Mouse (Mus musculus): ENCODE measurements around the gene Arl4d.
"Not testable (repeated sequence)": the region's sequence is repeated elsewhere in the genome, so short reads cannot be mapped to it uniquely, and the experiment has no call there.

The Arl4d gene

DNA sequence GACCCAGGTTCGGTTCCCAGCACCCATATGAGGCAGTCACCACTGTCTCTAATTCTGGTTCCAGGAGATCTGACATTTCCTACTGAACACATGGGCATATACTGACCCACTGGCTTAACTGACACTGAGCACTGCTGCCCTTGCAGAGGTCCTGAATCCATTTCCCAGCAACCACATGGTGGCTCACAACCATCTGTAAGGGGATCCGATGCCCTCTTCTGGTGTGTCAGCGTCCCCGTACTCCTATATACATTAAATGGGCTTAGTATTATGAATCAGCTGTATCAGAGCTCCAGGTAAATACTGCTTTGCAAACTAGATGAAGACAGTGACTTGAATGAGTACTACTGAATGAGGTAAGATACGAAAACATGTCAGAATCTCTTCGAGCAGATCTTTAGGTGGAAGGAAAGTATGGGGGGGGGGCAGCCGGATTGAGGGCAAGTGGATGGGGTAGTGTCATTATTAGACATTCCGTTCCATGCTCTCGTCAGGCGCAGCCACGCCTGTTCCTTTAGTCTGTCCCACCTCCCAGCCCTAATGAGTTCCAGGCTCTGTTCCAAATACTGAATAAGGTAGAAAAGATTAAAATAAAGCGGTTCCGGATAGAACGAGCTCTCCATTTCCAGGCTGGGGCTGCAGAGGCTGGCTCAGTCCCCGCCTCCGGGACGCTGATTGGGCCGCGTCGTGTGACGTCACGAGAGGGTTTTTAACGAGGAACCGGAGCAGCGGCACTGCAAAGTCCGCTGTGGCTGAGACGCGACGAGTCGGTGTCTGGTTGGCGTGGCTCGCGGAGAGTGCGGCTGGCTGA, at the start of gene Arl4d:
Arl4d (plus strand) TSS at position 717 of the 811 bp plus-strand sequence.
- peak; percentile 96 to 97 for DNase-seq (ENCODE audit: low spot score in 2 of 2)

DNA sequence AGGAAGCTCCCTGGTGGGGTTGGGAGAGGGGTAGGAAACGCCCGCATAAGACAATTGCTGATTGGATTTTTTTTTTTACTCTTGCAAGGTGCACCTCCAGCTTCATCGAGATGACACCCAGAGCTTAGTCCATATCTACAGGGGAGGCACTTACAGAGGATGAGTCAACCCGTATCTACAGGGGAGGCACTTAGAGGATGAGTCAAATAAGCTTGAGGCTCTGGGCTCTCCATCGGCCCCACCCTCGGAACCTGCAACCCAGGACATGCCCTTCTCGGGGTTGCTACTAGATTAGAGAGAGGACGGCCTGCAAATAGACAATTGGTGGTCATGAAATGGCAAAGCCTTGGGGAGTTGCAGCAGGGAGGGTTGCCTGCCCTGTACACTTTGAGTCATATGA, 49.2 kb upstream of the Arl4d start:
- DNase-seq (ENCODE audit: low spot score in 2 of 2), result no peak

DNA sequence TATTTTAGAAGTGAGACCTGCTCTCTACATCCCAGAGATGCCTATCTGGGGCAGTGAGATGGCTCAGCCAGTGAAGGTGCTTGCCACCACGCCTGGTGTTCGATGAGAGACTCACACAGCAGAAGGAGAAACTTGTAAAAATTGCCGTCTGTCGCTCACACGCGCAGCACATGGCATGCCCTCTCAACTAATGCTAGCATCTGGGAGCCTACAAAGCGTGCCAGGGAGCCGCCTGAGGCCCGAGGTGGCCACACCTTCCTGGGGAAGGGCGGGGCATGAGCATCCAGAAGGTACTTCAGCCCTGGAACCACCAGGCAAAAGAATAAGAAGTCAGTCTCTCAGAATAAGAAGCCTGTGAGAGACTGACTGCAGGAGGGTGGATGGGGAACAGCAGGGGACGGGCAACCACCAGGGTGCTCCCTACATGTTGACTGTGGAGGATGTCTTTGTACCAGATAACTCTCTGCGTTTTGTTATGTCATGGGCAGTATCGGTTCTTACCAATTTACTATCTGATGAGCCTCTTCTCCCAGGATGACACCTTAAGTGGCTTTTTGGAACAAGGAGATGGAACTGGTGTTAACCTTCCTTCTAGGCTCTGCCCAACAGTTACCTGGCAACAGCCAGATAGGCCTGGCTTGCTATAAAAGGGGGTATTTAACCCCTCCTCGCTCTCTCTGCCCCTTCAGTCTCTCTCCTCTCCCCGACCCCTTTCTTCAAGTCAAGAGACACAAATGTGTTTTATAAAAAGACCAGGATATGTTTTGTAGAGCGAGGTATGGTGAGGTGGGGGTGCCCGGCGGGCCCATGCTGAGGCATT, 48.2 kb upstream of the Arl4d start:
- DNase-seq (ENCODE audit: low spot score in 2 of 2), result no peak

DNA sequence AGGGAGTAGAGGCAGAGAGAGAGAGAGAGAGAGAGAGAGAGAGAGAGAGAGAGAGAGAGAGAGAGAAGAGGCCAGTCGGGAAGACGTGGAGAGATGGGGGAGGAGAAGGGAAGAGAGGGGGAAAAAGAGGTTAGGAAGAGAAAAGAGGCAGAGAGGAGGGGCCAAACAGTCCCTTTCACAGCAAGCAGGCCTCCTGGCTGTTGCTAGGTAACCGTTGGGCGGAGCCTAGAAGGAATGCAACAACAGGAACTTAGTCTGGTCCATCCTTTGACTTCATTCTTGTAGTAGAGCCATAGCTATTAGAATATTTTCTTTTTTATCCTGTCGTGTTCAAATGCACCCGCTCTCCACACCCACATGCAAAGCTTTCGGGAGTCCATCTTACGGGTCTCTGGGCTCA, 47.5 kb upstream of the Arl4d start:
- peak in 1 of 2 experiments; percentile 29 for DNase-seq (ENCODE audit: low spot score in 2 of 2)

DNA sequence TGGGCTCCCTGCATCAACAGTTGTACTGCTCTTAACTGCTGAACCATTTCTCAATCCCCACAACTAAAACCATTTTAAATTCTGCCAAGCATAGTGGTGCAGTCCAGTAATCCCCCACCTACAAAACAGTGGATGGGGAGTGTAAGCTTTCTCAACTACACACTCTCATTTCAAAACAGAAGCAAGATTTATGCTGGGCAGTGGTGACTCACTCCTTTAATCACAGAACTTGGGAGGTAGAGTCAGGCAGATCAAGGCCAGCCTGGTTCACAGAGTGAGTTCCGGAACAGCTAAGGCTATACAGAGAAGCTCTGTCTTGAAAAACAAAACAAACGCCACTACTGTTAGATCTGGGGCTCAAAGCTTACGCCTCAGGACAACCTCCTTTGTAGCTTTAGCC, 46.7 kb upstream of the Arl4d start:
- DNase-seq (ENCODE audit: low spot score in 2 of 2), result no peak

DNA sequence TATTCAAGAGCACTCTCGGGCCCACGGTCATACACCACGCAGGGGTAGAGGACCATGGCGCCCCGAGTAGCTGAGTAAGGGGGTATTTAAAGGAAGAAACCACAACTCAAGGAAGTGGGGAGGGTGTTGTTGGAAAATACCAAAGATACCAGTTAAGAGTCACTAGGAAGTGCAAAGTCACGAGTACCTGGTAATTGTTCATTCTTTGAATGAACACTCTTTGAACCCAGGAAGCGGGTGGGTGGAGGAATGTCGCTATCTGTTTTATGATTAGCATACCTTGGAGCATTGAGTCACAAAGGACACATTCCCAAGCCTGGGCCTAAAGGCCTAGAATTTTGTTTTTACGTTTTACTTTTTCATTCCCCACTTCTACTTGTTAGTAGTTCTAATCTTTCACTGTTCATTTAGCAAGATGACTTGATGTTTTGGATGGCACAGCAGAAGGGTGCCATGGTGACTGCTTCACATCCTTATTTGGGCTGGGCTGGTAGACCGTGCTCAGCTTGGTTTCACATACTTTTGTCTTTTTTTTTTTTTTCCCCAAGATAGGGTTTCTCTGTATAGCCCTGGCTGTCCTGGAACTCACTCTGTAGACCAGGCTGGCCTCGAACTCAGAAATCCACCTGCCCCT, 45.2 kb upstream of the Arl4d start:
- DNase-seq (ENCODE audit: low spot score in 2 of 2), result not testable (repeated sequence)

DNA sequence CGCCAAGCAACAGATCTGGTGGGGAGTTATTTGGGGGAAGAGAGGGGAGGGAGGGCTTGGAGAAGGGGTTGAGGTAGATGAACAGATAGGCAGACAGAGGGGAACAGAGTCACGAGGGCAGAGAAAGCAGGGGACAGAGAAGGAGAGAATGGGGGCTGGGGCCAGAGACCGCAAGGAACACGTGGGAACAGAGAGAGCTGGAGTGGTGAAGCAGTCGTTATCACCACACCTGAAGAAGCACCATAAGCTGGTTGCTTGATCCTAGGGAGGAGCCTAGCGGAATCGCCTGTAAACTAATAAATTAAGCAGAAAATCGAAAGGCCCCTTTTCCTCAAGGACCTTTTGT, 38.7 kb upstream of the Arl4d start:
- DNase-seq (ENCODE audit: low spot score in 2 of 2), result no peak

DNA sequence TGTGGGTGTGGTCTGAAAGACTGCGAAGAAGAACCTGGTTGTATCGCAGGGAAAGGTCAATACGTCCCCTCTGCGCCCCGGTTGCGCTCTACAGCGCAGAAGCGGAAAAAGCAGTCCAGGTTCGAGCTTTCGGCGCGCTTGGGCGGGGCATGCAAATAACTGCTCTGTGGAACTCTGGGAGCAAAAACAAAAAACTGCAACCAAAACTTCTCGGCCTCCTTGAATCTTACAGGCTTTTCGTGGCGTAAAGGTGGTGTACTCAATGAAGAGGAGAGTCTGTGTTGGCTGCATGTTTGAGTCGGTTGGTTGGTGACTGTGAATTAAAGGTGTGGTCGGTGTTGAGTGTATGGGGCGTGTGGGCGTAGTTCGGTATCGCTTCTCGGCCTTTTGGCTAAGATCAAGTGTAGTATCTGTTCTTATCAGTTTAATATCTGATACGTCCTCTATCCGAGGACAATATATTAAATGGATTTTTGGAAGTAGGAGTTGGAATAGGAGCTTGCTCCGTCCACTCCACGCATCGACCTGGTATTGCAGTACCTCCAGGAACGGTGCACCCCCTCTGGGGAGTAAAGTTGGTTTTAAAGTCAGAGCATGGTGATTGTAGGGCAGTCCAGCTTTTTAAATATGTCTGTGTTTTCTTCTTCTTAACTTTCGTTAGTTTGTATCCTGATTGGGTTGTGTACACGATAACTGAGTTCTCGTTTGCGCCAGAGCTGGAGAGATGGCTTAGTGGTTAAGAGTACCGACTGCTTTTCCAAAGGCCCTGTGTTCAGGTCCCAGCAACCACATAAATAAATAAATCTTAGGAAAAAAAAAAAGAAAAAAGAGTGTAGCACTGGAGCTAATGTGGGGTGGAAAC, 38.1 kb upstream of the Arl4d start, which contains the start of gene Rdm1:
Rdm1 (plus strand) TSS at position 201 of the 862 bp plus-strand sequence.
- DNase-seq (ENCODE audit: low spot score in 2 of 2), result peak; percentile 72 to 79

DNA sequence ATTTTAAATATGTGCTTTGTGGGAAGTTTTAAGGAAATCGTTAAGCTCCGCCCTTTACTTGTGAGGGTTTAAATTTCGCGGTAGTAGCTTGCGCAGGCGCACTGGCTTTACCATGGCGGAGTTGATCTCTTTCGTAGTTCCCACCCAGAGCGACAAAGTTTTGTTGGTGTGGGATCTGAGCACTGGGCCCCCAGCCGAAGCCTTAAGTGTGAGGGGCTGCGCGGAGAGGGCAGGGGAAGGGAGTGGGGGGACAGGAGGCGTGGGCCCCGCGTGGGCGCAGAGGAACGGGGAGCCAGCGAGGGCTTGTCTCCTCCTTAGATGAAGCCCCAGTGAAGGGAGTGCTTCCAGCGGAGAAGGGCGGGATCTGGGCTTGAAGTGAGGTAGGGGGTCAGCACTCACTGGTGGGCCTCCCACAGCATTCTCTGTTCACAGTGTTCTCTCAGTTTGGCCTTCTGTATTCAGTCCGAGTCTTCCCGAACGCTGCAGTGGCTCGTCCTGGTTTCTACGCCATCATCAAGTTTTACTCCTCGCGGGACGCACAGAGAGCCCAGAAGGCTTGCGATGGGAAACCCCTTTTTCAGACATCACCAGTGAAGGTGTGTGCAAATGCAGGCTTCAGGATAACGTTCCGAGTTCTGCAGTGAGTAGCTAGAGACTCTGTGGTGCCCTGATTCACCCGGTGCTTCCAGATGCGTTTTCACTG, 37.3 kb upstream of the Arl4d start:
- peak; percentile 79 to 87 for DNase-seq (ENCODE audit: low spot score in 2 of 2)

DNA sequence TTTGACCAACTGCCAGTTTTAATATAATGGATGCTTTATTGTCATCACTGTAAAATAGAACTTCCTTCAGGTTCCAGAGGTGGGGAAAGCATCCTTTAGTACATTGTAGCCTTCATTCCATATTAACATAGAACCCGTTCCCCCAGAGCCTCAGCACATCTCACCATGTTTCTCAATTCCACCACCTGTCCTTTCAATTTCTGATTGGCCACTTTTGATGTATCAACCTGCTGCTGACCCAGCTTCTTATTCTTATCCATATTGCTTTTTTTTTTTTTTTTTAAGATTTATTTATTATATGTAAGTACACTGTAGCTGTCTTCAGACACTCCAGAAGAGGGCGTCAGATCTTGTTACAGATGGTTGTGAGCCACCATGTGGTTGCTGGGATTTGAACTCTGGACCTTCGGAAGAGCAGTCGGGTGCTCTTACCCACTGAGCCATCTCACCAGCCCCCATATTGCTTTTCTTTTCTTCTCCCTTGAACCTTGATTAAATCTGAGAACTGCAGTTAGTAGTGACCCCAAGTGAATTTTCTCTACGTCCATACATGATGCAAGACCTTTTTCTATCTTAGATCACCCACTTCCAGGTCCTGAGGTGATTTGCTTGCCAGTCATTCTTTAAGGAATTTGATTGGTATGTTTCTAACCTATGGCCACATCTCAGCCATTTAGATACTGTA, 36.5 kb upstream of the Arl4d start:
- not testable (repeated sequence) for DNase-seq (ENCODE audit: low spot score in 2 of 2)

DNA sequence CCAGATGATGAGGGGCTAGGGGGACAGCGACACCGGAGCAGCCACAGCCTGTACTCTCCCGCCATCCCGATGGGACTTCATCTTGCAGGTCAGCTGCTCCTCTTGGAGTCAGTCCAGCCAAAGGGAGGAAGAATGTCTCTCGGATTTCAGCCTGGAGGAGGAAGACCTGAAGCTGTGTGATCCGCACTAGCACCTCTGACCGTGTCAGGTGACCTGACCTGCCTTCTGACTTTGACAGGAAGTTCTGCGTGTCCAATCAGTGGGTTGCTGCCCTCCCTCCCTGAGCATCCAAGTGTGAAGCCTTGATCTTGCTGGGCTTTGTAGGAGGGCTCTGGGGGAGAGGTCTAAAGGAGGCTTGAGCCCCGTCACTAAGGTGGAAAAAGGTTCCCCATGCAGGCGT, 29.7 kb upstream of the Arl4d start:
- no peak for DNase-seq (ENCODE audit: low spot score in 2 of 2)

DNA sequence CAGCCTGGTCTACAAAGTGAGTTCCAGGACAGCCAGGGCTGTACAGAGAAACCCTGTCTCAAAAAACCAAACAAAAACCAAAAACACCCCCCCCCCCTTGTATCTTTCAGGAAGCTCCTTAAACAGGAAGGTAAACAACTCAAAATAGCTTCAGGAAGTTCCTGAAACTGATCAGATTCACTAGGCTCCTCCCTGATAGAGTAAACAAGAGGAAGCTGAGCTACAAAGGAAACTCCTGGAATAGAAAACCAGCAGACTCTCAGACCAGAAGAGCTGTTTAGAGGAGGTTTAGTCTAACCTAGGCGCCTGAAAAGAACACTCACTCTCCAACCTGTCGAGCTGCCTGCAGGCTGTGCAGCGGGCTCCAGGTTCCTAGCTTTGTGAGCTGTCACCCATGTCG, 25.6 kb upstream of the Arl4d start:
- DNase-seq (ENCODE audit: low spot score in 2 of 2), result no peak

DNA sequence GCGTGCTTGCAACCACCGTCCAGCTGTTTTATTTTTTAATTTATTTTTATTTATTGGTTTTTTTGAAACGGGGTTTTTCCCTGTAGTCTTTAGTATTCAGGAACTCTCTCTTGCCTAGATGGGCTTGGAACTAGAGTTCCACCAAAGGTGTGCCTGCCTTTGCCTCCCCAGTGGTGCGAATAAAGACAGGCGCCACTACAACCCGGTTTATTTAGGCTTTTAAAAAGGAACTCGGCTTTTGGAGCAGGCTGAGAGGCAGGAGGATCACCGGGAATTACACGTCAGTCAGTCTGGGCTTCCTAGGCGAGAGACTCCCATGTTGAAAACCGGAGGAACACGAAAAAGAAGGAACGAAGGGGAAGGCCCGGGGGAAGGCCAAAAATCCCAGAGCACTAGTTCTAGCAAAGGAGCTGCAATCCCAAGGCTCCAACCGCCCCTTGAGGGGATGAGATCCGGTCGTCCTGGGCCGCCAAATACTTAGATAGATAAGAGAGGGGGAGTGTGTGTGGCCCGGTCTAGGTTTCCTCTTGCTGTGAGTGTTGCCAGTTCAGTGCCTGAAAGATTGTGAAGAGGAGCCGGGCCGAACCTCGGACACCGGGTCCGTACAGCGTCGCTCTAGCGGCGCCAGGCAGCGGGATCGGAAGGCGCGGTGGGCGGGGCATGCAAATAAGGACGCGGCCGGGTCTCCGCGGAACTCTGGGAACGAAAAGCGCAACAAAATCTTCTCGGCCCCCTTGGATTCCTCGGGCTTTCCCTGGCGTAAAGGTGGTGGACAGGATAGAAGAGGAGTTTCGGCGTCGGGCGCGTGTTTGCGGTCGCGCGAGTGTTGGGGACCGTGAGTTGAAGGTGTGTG, 24.3 kb upstream of the Arl4d start:
- DNase-seq (ENCODE audit: low spot score in 2 of 2), result peak; percentile 72 to 83

DNA sequence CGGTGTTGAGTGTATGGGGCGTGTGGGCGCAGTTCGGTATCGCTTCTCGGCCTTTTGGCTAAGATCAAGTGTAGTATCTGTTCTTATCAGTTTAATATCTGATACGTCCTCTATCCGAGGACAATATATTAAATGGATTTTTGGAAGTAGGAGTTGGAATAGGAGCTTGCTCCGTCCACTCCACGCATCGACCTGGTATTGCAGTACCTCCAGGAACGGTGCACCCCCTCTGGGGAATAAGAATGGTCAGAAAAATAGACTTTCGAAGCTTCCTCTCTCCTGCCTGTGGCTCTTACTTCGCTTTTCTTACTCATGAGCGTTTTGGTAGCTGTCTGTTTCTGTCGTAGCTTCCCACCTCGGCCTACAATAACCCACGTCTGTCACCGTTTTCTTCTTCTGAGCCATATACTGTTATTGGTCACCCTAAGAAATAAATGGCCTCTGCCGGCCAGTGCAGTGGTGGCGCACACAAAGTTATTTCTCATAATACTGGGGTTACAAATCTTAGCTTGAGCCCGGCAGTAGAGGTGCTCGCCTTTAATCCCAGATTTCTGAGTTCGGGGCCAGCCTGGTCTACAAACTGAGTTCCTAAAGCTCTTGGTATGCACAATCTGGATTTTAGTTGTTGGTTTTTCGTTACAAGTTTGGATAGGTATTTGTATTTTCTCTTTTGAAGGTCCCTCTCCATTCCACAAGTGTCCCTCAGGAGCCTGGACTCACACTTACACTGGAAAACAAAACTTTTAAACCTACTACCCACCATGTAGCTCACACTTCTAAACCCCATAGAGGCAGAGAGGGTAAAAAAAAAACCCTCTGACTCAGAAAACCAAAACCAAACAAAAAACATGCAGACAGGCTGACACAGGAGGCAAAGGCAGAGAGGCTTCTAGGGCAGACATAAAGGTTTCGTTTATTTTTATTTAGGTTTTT, 23.4 kb upstream of the Arl4d start:
- DNase-seq (ENCODE audit: low spot score in 2 of 2), result peak; percentile 25 to 26

DNA sequence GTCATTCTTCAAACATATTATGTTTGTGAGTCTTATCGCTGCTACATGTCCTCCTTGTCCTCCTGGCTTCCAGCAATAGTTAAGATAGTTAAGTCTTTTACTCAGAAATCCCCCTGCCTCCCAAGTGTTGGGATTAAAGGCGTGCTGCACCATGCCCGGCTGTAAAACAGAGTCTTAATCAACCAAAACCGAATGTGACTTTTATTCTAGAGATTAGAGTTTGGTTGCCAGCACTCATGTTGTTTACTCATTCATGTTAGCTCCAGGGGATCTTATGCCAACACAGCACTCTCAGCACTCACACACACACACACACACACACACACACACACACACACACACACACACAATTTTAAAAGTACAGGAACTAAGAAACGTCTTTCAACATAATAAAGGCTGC, 22.4 kb upstream of the Arl4d start:
- DNase-seq (ENCODE audit: low spot score in 2 of 2), result no peak

DNA sequence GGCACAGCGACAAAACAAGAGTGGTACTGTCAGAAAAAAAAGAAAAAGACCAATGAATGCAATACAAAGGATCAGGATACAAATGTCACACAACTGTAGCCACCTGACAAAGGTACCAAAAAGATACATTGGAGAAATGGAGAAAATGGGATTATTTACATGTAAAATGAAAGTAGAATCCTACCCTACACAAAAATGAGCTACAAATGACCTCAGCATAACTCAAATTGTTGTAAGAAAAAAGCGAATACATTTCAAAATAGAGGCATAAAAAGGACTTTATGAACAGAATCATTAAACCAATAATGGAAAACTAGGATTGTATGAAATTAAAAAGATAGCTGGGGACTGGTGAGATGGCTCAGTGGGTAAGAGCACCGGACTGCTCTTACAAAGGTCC, 20.8 kb upstream of the Arl4d start:
- DNase-seq (ENCODE audit: low spot score in 2 of 2), result no peak

DNA sequence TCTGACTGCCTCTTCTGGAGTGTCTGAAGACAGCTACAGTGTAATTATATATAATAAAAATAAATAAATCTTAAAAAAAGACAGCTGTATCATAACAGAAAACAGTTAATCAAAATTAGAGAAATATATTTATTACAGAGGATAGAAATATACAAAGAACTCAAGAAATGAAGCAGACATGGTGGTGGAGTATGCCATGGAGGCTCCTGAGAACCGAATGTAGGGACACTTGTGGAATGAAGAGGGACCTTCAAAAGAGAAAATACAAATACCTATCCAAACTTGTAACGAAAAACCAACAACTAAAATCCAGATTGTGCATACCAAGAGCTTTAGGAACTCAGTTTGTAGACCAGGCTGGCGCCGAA, 20.3 kb upstream of the Arl4d start:
- DNase-seq (ENCODE audit: low spot score in 2 of 2), result not testable (repeated sequence)

All from right cerebral cortex, adult 2 months (tissue).